Mouse (Mus musculus): ENCODE results near the gene Stac3. TPM values are rescaled to one million over a fixed set of nuclear protein-coding genes. Genes with fewer than 3 reads are reported as not detected.
A peak's percentile ranks its signal among the peaks of the same experiment; 100 is the strongest.

Stac3 gene
- polyA plus RNA-seq, 2 experiments, result 4.4 to 43.2 TPM

DNA sequence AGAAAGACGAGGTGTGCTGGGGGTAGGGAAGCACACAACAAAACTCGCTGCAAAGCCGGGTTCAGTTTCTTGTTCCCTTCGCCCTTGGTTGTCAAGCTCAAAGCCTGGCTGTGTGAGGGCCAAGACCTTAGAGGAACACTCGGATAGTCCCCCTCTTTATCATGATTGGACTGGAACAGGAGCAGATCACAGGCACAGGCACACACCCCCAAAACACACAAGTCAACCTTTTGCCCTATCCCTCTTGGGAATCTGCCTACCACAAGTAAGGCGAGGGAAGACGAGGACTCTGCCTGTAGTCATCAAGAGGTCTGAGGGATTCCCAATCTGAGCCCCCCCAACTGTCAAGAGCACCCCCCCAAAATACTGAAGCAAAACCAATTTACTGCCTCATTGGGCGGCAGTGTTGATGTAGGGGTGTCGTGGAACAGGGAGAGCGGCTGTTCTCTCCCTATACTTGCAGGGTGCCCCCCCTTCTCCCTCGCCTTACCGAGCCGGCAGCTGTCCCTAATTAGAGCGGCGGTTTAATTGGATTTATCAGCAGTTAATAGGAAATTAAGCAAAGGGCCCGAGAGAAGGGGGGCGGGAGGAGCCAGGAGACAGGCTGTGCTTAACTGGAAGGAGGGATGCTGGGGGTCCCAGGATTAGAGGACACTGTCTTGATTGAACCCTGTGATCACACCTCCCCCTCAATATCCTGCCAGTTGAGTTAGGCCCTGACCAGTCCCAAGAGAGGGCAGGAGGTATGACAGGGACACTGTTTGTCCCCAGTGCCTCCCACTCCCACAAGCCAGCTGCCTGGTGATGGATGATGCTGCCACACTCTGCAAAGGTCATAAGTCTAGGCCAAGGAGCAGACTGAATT is 8.6 kb downstream of the Stac3 start:
- Histone ChIP-seq H3K4me2 (replicated peaks; ENCODE audit: low read depth, low read length, severe bottlenecking) (peak overlapping the region; percentile 71), H3K27me3 (ENCODE audit: control insufficient read depth, insufficient read depth, low read length) (peaks cover 52% of the 10 kb centered on the region), H3K27ac (replicated peaks; ENCODE audit: low read depth, low read length) (no peak overlapping the region), H3K4me1 (ENCODE audit: control insufficient read depth, insufficient read depth, low read length) (peaks cover 42% of the 10 kb centered on the region), H3K9me3 (ENCODE audit: control insufficient read depth, low read length) (no peaks in the 10 kb centered on the region), H3K36me3 (ENCODE audit: control insufficient read depth, insufficient read depth, low read length) (no peaks in the 10 kb centered on the region), H3K4me3 (replicated peaks; ENCODE audit: low read length) (peak overlapping the region; percentile 33), H3K9ac (ENCODE audit: low read depth, low read length, severe bottlenecking) (no peak overlapping the region)
- 10% methylated on average over 17 of the region's 17 CpGs for WGBS
- TF ChIP-seq POLR2A (IDR thresholded peaks at IDR 0.05; ENCODE audit: borderline replicate concordance, extremely low read depth, insufficient read depth, insufficient read length), result no peak
- ATAC-seq (ENCODE audit: low FRiP score, low read depth) (no peak), DNase-seq (ENCODE audit: low spot score) (no peak)

DNA sequence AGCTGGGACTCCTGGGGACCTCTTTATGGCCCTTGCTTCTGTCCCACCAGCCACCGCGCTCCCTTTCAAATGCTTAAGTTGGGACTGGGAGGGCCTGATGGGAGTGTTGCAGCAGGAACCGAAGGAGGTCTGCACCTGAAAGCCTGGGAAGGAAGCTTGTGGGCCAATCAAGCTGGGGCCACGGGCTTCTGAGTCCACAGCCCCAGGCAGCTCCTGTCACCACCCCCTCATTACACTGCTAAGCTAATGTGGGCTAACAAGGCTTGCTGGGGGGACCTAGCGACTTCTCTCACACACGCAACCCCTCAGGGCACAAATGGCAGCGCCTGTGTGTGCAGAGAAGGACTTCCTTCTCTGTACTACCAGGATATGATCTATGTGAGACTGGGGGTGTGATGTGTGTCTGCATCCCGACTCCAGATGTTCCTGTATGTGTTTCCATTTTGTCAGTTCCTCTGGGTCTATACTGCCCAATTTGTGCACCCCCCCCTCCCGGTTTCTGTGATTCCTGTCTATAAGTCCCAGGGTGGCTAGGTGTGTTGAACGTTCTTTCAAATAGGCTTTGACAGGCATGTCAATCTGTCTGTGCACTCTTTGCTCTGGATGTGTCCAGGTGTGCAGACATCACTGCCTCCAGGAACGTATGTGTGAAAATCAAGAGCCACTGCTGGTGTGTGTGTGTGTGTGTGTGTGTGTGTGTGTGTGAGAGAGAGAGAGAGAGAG is 9.6 kb downstream of the Stac3 start:
- peaks cover 62% of the 10 kb centered on the region for H3K27me3 ChIP-seq (ENCODE audit: control insufficient read depth, insufficient read depth, low read length)
- DNase-seq (ENCODE audit: low spot score), result no peak
- WGBS, result 7% methylated on average over 11 of the region's 11 CpGs
- no peak for TF ChIP-seq POLR2A (IDR thresholded peaks at IDR 0.05; ENCODE audit: borderline replicate concordance, extremely low read depth, insufficient read depth, insufficient read length)
- no peaks in the 10 kb centered on the region for H3K36me3 ChIP-seq (ENCODE audit: control insufficient read depth, insufficient read depth, low read length)
- H3K9ac ChIP-seq (ENCODE audit: low read depth, low read length, severe bottlenecking), result no peak overlapping the region
- no peak for ATAC-seq (ENCODE audit: low FRiP score, low read depth)
- H3K27ac ChIP-seq (replicated peaks; ENCODE audit: low read depth, low read length), result no peak overlapping the region
- peaks cover 42% of the 10 kb centered on the region for H3K4me1 ChIP-seq (ENCODE audit: control insufficient read depth, insufficient read depth, low read length)
- peak overlapping the region; percentile 94 for H3K4me2 ChIP-seq (replicated peaks; ENCODE audit: low read depth, low read length, severe bottlenecking)
- no peaks in the 10 kb centered on the region for H3K9me3 ChIP-seq (ENCODE audit: control insufficient read depth, low read length)
- H3K4me3 ChIP-seq (replicated peaks; ENCODE audit: low read length), result peak overlapping the region; percentile 46

DNA sequence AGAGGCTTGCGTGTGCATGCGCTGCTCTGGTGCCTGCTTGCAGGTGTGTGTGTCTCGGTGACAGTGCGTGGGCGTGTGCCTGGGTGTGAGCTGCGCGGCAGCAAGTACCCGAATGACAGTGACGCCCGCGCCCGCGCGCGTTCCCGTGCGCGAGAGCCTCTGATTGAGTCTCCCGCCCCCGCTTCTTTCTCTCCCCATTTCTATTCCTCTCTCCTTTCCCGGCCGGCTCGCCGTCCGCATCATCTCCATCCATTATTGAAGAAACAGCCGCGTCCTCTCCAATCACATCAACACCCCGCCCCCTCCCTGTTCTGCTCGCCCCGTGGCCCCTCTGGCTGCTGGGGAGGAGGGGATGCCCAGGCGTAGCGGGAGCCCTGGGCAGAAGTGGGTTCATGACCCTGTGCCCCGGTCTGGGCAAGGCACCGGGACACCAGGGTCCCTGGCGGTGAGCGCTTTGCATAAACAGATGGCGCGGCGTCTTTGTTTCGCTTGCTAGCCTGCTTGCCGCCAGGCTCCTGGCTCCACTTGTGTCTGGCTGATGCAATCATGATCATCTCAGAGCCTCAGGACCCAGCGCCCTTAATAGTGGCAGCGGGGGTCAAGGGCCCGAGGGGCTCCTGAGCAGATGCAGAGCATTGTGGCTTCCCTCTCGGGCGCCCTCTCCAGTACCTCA is 10.3 kb downstream of the Stac3 start:
- no peak for DNase-seq (ENCODE audit: low spot score)
- Histone ChIP-seq H3K36me3 (ENCODE audit: control insufficient read depth, insufficient read depth, low read length) (no peaks in the 10 kb centered on the region), H3K9me3 (ENCODE audit: control insufficient read depth, low read length) (no peaks in the 10 kb centered on the region), H3K4me3 (replicated peaks; ENCODE audit: low read length) (peak overlapping the region; percentile 46), H3K27ac (replicated peaks; ENCODE audit: low read depth, low read length) (no peak overlapping the region), H3K4me2 (replicated peaks; ENCODE audit: low read depth, low read length, severe bottlenecking) (peak overlapping the region; percentile 94), H3K9ac (ENCODE audit: low read depth, low read length, severe bottlenecking) (peak overlapping the region; percentile 17; the same call in 1 of the 2 replicates), H3K4me1 (ENCODE audit: control insufficient read depth, insufficient read depth, low read length) (peaks cover 47% of the 10 kb centered on the region), H3K27me3 (ENCODE audit: control insufficient read depth, insufficient read depth, low read length) (peaks cover 67% of the 10 kb centered on the region)
- no peak for TF ChIP-seq POLR2A (IDR thresholded peaks at IDR 0.05; ENCODE audit: borderline replicate concordance, extremely low read depth, insufficient read depth, insufficient read length)
- no peak for ATAC-seq (ENCODE audit: low FRiP score, low read depth)
- under 1% methylated on average over 42 of the region's 46 CpGs for WGBS

GRCm38 (mm10) chr10:127512307-127512666 is 10.8 kb downstream of the Stac3 start:
- Histone ChIP-seq H3K4me2 (replicated peaks; ENCODE audit: low read depth, low read length, severe bottlenecking) (peak overlapping the region; percentile 94), H3K9ac (ENCODE audit: low read depth, low read length, severe bottlenecking) (0 out of 2 replicates have a peak overlapping the region, but pooled peaks have one; percentile 17), H3K27ac (replicated peaks; ENCODE audit: low read depth, low read length) (no peak overlapping the region), H3K27me3 (ENCODE audit: control insufficient read depth, insufficient read depth, low read length) (peaks cover 67% of the 10 kb centered on the region), H3K36me3 (ENCODE audit: control insufficient read depth, insufficient read depth, low read length) (0 out of 2 replicates have a peak, but pooled peaks cover 3% of the 10 kb centered on the region), H3K9me3 (ENCODE audit: control insufficient read depth, low read length) (no peaks in the 10 kb centered on the region), H3K4me3 (replicated peaks; ENCODE audit: low read length) (peak overlapping the region; percentile 46), H3K4me1 (ENCODE audit: control insufficient read depth, insufficient read depth, low read length) (peaks cover 52% of the 10 kb centered on the region)
- ATAC-seq (ENCODE audit: low FRiP score, low read depth), result no peak
- 3% methylated on average over 7 of the region's 7 CpGs for WGBS
- DNase-seq (ENCODE audit: low spot score), result no peak
- no peak for TF ChIP-seq POLR2A (IDR thresholded peaks at IDR 0.05; ENCODE audit: borderline replicate concordance, extremely low read depth, insufficient read depth, insufficient read length)

- H3K27me3 ChIP-seq (ENCODE audit: control insufficient read depth, insufficient read depth, low read length), result peaks cover 67% of the 10 kb centered on the region
- DNase-seq (ENCODE audit: low spot score) (peak; percentile 87), ATAC-seq (ENCODE audit: low FRiP score, low read depth) (peak; percentile 57)
- peak overlapping the region; percentile 31; the same call in 1 of the 2 replicates for H3K9ac ChIP-seq (ENCODE audit: low read depth, low read length, severe bottlenecking)
- no peak overlapping the region for H3K27ac ChIP-seq (replicated peaks; ENCODE audit: low read depth, low read length)
- 0 out of 2 replicates have a peak, but pooled peaks cover 8% of the 10 kb centered on the region for H3K36me3 ChIP-seq (ENCODE audit: control insufficient read depth, insufficient read depth, low read length)
- H3K4me1 ChIP-seq (ENCODE audit: control insufficient read depth, insufficient read depth, low read length), result peaks cover 52% of the 10 kb centered on the region
- no peak for TF ChIP-seq POLR2A (IDR thresholded peaks at IDR 0.05; ENCODE audit: borderline replicate concordance, extremely low read depth, insufficient read depth, insufficient read length)
- under 1% methylated on average over 27 of the region's 27 CpGs for WGBS
- no peaks in the 10 kb centered on the region for H3K9me3 ChIP-seq (ENCODE audit: control insufficient read depth, low read length)
- peak overlapping the region; percentile 94 for H3K4me2 ChIP-seq (replicated peaks; ENCODE audit: low read depth, low read length, severe bottlenecking)
- peak overlapping the region; percentile 46 for H3K4me3 ChIP-seq (replicated peaks; ENCODE audit: low read length)
Observed at GRCm38 (mm10) chr10:127512813-127513212, 11.3 kb downstream of the Stac3 start.
